Mouse (Mus musculus): ENCODE measurements around the gene Clrn3. TPM values are rescaled to one million over a fixed set of nuclear protein-coding genes. Genes with fewer than 3 reads are reported as not detected.
A peak's percentile ranks its signal among the peaks of the same experiment; 100 is the strongest.

The Clrn3 gene
- polyA plus RNA-seq, 1 experiment from 2014 or later = not detected

MicroRNAs encoded within 50 kb of the gene (microRNA counts, 519-probe panel; counts per million panel counts)
- 177 counts per million, percentile 53 among the panel's probes with 10 or more counts for microRNA mmu-miR-1962

Small RNA genes lying within 50 kb of the gene (microRNA-seq; reads per million reads assigned to microRNA genes)
- not detected for gene Mir1962

Other genes starting within 250 kb of the Clrn3 start
- gene Foxi2, start 118.3 kb downstream of the Clrn3 start, polyA plus RNA-seq (2015; fragmentation: Nextera tagmentation; extraction: Ambion mirVana) = not detected in 2 replicates
- gene Ptpre, start 8.8 kb upstream of the Clrn3 start, polyA plus RNA-seq (2015; fragmentation: Nextera tagmentation; extraction: Ambion mirVana) = 2.3 and 2.5 TPM in 2 replicates
- 40.4 and 40.9 TPM in 2 replicates for gene Mki67, start 187.7 kb upstream of the Clrn3 start, polyA plus RNA-seq (2015; fragmentation: Nextera tagmentation; extraction: Ambion mirVana)

Measured in forebrain, embryonic 13.5 days (tissue).